Mouse (Mus musculus): ENCODE measurements around the gene Slc4a10.

Gene Slc4a10

DNA sequence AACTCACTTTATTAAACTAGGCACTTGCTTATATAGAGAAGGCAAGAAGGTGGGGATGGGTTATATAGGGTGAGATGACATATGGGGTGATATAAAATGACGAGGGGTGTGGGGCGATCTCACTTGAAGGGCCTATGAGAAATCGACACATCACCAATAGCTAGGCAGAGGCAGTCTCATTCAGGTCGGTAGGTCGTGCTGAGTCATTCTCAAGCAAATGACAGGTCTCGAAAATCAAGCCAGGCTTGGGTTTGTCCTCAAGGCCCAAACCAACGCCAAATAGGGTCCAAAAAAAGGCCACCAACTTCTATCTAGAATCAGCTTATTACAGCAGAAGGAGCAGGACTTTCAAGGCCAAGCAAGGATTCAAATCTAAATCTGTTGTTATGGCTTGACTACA lies 233.5 kb downstream of the Slc4a10 start:
- no peak for DNase-seq

GRCm38 (mm10) chr2:62285026-62285425 lies 238.8 kb downstream of the Slc4a10 start:
- no peak for DNase-seq

- no peak for DNase-seq
These were observed 239.6 kb downstream of the Slc4a10 start for GRCm38 (mm10) chr2:62285847-62286246.

GRCm38 (mm10) chr2:62287532-62287931 lies 241.3 kb downstream of the Slc4a10 start:
- DNase-seq: no peak

GRCm38 (mm10) chr2:62293846-62294245 lies 247.6 kb downstream of the Slc4a10 start:
- no peak for DNase-seq

DNA sequence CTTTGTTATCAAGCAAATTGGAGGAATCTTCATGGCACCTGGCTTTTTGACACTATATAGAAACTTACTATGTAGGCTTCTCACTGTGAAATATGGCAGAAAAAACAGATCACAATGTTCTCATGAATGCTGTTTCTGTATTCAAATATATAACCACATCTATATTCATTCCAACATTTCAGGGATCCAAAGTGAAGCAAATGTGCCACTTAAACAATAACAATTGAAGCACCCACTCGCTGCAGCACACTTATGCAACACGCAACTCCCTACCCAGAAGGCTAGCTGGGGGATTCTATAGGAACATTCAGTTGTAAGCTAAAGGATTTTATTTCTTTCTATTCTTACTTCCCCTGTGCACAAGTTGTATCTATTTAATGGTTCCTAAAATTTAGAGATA lies 255.5 kb downstream of the Slc4a10 start:
- no peak for DNase-seq

GRCm38 (mm10) chr2:62306978-62307377 lies 260.7 kb downstream of the Slc4a10 start:
- DNase-seq: no peak

DNA sequence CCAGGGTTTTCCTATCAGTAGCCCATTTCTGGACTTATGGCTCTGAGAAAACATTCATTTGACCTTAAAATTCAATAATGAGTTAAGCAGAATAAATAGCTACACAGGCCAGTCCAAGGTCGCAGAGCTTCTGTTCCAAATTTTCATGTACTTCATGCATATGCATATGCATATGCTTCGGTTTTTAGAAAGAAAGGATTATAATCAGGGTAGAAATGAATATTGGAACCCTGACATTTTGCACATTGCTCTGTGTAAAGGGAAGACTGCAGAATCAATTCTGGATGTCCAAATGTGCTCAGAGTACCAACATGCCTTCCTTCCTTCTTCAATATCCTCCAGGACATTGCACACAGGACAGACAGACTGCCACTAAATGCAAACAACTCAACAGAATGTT lies 261.2 kb downstream of the Slc4a10 start:
- no peak for DNase-seq

- DNase-seq: no peak
These were observed 270.7 kb downstream of the Slc4a10 start for GRCm38 (mm10) chr2:62316930-62317329.

DNA sequence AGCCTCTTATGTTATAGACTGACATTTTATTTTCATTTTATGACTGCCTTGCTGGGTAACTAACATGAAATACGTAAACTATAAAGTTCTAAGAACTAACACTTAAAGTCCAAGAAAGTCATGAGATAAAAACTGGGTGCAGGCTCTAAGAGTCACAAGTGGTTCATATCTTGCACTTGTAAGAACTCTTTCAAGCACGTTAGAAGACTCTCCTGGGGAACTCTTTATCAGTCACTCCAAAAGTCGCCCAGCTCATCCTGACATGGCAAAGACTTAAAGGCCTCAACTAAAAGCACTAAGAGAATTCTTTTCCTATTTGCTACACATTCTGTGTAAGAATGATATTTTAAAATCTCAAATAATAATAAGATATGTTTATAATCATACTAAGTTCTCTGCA lies 273.2 kb downstream of the Slc4a10 start:
- no peak for DNase-seq

DNA sequence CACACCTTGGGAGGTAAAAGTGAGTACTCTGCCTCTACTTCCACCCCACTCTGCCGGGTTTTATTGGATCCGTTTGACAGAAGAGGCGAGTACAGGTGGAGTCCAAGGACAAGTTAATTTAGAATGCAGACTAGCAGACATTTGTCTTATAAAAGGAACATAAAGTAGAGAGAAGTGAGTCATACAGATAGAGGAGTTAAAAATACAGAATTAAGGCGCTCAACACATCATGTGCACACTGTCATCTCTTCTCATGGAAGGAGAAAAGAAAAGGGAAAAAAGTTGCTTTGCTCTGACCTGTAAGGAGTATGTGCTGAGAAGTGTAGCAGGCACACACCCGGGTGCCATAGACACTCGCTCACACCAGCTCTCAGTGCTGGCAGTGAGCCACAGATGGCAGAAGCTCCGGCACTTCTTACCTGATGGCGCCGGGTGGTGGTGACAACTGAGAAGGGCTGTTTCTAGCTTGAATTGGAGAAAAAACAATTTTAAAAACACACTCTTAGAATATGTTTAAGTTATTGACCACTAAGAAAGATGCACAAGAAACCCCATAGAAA lies 276.9 kb downstream of the Slc4a10 start:
- DNase-seq: no peak

DNA sequence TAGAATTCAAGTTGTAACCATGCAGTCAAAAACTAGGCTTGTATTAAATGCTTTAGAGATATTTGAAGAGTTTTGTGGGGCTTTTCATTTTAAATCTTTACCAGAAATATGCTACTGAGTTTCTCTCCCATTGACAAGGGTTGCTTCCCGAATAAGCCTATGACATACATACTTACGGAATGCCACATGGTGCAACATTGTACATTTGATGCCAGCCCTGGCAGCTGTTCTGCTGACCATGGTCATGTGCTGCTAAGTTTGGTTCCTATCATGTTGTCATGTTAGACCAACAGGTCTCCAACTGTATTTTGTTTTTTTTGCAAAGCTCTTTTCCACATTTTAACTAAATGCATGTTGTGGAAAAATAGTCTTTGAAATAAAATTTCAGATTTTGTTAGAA lies 279.1 kb downstream of the Slc4a10 start:
- no peak for DNase-seq

- no peak for DNase-seq
These were observed 285.7 kb downstream of the Slc4a10 start for GRCm38 (mm10) chr2:62331913-62332312.

GRCm38 (mm10) chr2:62332465-62332864 lies 286.2 kb downstream of the Slc4a10 start:
- DNase-seq: no peak

- no peak for DNase-seq
These were observed 288.4 kb downstream of the Slc4a10 start for GRCm38 (mm10) chr2:62334397-62335243.

- no peak for DNase-seq
These were observed 290.8 kb downstream of the Slc4a10 start for GRCm38 (mm10) chr2:62337086-62337485.

DNA sequence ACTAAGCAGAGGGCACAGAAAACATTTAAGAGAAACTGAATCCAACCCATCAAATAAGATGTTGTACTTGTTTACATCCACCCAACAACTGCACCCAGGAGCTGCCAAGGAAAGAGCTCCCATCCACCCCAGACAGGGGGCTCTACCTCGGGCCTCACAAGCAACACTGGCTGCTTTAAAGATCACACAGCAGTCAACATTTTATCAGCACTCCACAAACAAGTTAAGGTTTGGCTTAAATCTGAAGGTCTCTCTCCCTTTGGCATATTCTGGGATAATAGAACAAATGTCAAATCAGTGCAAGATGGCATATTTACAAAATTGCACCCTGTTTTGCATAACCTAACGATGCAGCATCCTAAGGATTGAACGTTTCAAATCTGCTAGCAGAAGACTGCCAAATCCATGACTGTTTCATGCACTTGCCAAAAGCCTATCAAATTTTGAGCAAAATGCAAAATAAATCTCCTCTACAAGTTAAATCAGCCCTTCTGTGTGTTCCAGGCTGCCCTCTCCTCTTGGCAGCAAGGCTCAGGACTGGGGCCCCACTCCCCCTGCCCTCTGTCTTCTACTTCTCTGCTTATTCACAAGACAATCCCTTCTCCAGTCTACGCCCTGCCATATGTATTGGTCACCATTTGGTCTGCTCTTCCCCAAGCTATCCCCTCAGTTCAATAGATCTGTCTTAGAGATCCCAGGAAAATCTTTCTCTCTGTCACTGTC lies 293.1 kb downstream of the Slc4a10 start:
- DNase-seq: no peak

DNA sequence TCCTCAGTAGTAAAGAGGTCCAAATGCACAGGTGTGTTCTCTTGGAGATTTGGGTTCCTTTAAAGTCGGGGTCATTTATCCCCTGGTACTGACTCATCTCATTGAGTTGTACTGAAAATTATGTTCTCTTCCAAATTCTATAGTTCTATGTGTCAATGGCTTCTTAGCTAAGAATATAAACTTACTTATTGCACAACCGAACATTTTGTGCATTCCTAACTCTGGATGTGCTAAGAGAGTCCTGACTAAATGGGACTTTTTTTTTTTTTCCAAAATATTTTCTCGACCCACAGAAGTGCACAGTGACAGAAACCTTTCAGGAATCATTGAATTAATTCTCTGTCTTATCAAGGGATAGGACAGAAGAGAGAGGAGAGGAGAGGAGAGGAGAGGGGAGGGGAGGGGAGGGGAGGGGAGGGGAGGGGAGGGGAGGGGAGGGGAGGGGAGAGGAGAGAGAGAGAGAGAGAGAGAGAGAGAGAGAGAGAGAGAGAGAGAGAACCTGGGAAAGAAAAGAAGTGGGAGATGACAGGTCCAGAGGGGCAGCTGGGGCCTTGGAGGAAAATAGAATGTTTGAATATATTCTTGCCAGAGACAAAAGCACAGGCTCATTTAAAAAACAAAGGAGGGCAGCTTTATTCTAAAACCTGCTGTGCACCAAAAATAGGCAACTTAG lies 294.9 kb downstream of the Slc4a10 start:
- no peak for DNase-seq

DNA sequence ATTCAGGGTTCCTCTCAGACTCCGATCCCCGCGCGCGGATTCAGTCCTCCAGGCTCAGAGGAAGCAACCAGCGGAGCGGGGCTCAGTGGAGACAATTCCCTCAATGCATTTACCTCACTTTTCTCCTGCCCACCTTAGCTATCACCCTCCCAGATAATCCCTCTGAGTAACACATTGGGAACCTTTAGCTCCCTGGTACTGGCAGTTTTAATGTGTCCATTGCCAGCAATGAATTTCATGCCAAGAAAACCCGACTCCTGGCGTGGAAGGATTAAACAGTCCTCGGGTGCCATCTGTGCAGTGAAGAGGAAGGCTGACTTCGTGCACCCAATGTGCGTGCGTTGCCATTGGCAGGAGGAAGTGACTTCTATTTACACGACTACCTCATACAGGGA lies 295.5 kb downstream of the Slc4a10 start:
- DNase-seq: no peak

DNA sequence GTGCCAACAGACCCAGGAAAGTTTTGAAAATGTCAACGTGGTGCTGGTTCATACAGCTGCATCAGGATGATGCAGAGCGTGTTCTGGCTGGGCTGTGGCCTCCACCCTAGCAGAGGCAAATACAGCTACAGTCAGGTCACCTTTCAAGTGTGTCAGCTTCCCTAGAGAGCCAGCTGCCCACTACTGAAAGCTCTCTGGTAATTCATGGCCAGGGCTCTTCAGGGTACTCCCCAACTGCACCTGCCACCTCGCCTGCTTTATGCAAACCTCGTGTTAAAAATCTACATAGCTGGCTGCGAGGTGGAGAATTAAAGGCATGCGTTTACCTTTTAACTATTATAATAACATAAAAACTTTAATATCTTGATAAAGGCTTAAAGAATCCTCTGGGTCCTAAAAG lies 298.1 kb downstream of the Slc4a10 start:
- no peak for DNase-seq

- no peak for DNase-seq
These were observed 300.5 kb downstream of the Slc4a10 start for GRCm38 (mm10) chr2:62346771-62347170.

DNA sequence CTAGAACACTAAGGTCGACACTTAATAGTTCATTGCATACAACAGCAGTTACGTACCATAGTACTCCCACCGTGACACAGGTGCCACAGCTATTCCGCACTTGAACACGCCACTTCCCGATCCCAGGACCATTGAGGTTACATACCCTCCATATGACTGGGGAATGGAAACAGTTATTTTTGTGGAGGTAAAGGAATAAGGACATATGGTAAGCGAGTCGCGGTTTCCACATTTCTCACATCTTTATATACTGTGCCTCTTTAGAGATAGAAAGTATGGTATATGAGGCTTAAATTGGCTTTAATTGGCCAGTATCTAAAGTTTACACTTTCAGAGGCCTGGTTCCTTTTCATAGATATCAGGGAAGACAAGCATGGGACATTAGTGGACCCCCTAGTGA lies 301.5 kb downstream of the Slc4a10 start:
- no peak for DNase-seq

DNA sequence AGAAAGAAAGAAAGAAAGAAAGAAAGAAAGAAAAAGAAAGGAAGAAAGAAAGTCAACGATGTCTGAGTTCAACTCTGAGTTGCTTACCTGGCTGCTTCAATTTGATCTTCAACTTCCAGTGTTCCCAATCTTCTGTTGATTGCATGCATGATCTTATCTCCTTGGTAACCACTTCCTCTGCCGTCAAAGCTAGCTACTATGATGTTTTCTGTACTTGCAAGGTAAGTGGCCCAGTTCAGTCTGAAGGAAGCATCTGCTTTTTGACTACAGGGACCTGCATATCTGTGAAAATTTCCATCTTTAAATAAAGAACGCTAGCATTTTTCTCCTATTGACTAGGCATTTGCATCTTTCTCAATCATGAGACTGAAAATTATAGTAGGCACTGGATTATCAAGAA lies 305.8 kb downstream of the Slc4a10 start:
- DNase-seq: no peak

GRCm38 (mm10) chr2:62355766-62356165 lies 309.5 kb downstream of the Slc4a10 start:
- no peak for DNase-seq

All from kidney, adult 18-20 months (tissue).